Mouse (Mus musculus) midbrain, embryonic 10.5 days (tissue): ENCODE measurements at regions not wholly inside any gene's neighbourhood (a gene's known extent, or its start where the extent isn't known, plus 50 kb on each side); places are given as distances from the start of the nearest gene placed in this dataset.

Source experiments
- DNase-seq: peaks from one replicate; pipeline ENCODE4 v3.0.0-alpha.2; 2017; ENCODE audit warnings: low spot score
- H3K27ac ChIP-seq: fragments of 300-500 bp; sonication (generic); replicated peaks from 2 replicates; pipeline ENCODE4 v1.5.1; 2016; ENCODE audit warnings: mild to moderate bottlenecking
- H3K27me3 ChIP-seq: fragments of 300-500 bp; sonication (generic); 2 replicates; pipeline ENCODE4 v1.6.1; 2016; ENCODE audit warnings: low read depth, mild to moderate bottlenecking; ENCODE audit not compliant: poor library complexity, severe bottlenecking
- H3K36me3 ChIP-seq: fragments of 300-500 bp; sonication (generic); 2 replicates; pipeline ENCODE4 v1.6.1; 2016; ENCODE audit warnings: mild to moderate bottlenecking, moderate library complexity
- H3K4me1 ChIP-seq: fragments of 300-500 bp; sonication (generic); 2 replicates; pipeline ENCODE4 v1.6.1; 2016
- H3K4me3 ChIP-seq: fragments of 300-500 bp; sonication (generic); 2 replicates; pipeline ENCODE4 v1.5.1; 2016; ENCODE audit warnings: mild to moderate bottlenecking, moderate library complexity
- H3K9me3 ChIP-seq: fragments of 300-500 bp; sonication (generic); replicated peaks from 2 replicates; pipeline ENCODE4 v1.6.1; 2016; ENCODE audit warnings: mild to moderate bottlenecking
- WGBS: fragments of 180-500 bp; shearing (Covaris S2); methylation state at CpG from one replicate; pipeline ENCODE4 v1.1.7; 2016; 5-methylcytosine and 5-hydroxymethylcytosine counted together

DNA sequence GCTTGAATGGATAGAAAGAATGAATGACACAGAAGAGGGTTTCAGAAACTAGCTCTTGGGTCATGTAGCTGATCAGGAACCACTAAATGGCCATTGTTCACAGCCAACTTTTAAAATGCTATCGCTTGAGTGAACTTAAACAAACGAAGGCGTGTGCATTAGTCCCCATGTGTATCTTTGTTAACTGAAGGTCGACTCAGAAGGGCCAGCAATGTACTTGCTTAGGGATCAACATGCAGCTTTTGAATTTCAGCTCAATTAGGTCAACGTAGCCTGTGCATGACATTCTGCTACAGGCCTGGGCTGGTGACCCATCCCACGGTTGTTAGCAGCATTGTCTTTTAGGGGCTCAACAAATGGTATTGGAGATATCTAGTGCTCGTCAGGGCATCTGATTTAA, 127.1 kb upstream of the Pik3r1 start:
- no peak for DNase-seq
- Histone ChIP-seq H3K4me3 (no peak overlapping the region), H3K9me3 (no peaks in the 10 kb centered on the region), H3K27me3 (no peaks in the 10 kb centered on the region), H3K36me3 (no peaks in the 10 kb centered on the region), H3K27ac (no peak overlapping the region), H3K4me1 (peaks cover 8% of the 10 kb centered on the region; the same call in 1 of the 2 replicates)
- WGBS = 65% methylated on average over 7 of the region's 7 CpGs

DNA sequence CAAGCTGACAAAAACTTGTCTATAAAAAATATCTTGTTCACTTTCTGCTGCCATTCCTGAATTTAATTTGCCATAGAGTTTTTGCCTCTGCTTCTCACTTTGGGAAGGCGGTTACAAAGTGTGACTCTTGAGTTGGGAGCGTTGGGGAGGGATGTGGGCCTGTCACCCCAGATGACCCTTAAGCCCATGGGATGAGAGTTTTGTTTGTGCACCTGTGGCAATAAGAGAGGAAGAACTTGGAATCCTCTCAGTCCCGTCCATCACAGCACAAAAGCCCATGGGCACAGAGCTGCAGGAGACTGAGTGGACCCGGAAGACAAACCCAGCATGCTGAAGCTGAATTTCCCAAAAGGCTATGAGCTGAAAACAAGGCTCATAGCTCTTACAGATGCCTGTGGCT, 127.7 kb upstream of the Pik3r1 start:
- H3K9me3 ChIP-seq = no peaks in the 10 kb centered on the region
- H3K4me1 ChIP-seq = peaks cover 8% of the 10 kb centered on the region; the same call in 1 of the 2 replicates
- no peaks in the 10 kb centered on the region for H3K36me3 ChIP-seq
- no peak overlapping the region for H3K27ac ChIP-seq
- no peak overlapping the region for H3K4me3 ChIP-seq
- no peaks in the 10 kb centered on the region for H3K27me3 ChIP-seq
- no peak for DNase-seq
- WGBS = 59% methylated on average over 4 of the region's 4 CpGs

DNA sequence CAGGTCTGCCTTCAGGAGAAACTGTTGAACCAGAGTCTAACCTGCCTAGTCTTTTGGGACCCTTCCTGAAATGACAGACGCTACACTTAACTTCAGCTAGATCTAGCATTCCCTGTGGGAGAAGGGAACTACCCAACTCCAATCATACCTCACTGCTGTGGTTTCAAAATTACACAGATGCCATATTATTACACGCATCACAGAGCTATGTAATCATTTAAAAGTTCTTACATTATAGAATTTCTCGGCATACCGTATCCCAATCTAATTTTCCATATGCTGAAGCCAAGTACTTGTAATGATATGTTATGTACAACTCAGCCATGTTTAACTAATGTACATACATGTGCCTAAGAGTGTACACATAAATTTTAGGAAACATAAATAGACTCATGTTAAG, 128.9 kb upstream of the Pik3r1 start:
- no peaks in the 10 kb centered on the region for H3K9me3 ChIP-seq
- WGBS = 95% methylated on average over 4 of the region's 4 CpGs

DNA sequence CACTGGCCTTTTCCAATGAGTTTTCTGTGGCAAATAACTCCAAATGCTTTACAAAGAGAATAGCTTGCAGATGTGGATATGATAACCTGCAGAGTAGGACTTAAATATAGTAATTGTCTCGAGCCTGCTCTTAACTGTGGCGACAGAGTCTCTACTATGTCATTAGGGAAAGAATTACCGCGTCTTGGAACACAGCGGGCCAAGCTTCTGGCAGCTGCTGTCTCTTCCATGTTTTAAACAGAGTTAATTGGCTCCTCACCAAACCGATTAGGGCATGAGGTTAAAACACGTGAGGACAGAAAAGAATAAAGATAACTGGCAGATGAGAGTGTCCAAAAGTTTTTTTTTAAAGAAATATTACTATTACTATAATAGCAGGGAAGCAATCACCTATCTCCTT, 134.2 kb upstream of the Pik3r1 start:
- Histone ChIP-seq H3K9me3 (0 out of 2 replicates have a peak, but pooled peaks cover 3% of the 10 kb centered on the region), H3K27me3 (no peaks in the 10 kb centered on the region), H3K4me1 (no peaks in the 10 kb centered on the region), H3K27ac (no peak overlapping the region), H3K36me3 (no peaks in the 10 kb centered on the region), H3K4me3 (no peak overlapping the region)
- 84% methylated on average over 7 of the region's 7 CpGs for WGBS
- DNase-seq = no peak

More for the DNA sequence above, 128.9 kb upstream of the Pik3r1 start:
- Histone ChIP-seq H3K4me3 (no peak overlapping the region), H3K27me3 (no peaks in the 10 kb centered on the region), H3K36me3 (no peaks in the 10 kb centered on the region), H3K27ac (no peak overlapping the region), H3K4me1 (peaks cover 8% of the 10 kb centered on the region; the same call in 1 of the 2 replicates)
- DNase-seq = no peak

- no peak for DNase-seq
Measured at GRCm38 (mm10) chr13:101905909-101906676, 138.1 kb upstream of the Pik3r1 start.

GRCm38 (mm10) chr13:101909026-101909425, 141.0 kb upstream of the Pik3r1 start:
- H3K27ac ChIP-seq = no peak overlapping the region
- no peaks in the 10 kb centered on the region for H3K4me1 ChIP-seq
- DNase-seq = no peak
- no peak overlapping the region for H3K4me3 ChIP-seq
- 0 out of 2 replicates have a peak, but pooled peaks cover 3% of the 10 kb centered on the region for H3K9me3 ChIP-seq
- no peaks in the 10 kb centered on the region for H3K27me3 ChIP-seq
- no peaks in the 10 kb centered on the region for H3K36me3 ChIP-seq
- WGBS = 68% methylated on average over 5 of the region's 5 CpGs

More at GRCm38 (mm10) chr13:101905909-101906676, 138.1 kb upstream of the Pik3r1 start:
- 85% methylated on average over 7 of the region's 7 CpGs for WGBS
- Histone ChIP-seq H3K27me3 (no peaks in the 10 kb centered on the region), H3K9me3 (0 out of 2 replicates have a peak, but pooled peaks cover 3% of the 10 kb centered on the region), H3K4me1 (no peaks in the 10 kb centered on the region), H3K36me3 (no peaks in the 10 kb centered on the region), H3K4me3 (no peak overlapping the region), H3K27ac (no peak overlapping the region)

DNA sequence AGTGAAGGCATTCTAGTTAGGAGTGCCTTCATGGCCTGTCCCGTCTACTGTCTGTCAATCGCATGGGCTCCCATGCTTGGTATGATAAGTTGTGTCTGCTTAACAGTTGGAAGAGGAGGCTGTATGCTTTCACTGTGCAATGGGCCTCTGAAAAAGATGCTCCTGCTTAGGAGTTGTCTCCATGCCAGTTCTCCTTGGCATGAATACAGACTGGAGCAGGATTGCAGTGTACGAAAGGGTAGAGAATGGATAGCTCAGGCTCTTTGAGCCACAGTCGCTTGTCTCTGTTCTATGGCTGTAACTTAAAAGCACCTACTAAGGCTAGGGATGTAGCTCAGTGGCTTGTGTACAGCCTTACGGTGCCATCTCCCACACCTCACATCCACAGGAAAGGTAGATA, 142.7 kb upstream of the Pik3r1 start:
- no peaks in the 10 kb centered on the region for H3K9me3 ChIP-seq
- H3K36me3 ChIP-seq = no peaks in the 10 kb centered on the region
- H3K27me3 ChIP-seq = no peaks in the 10 kb centered on the region
- WGBS = 95% methylated on average over 5 of the region's 5 CpGs
- no peak overlapping the region for H3K27ac ChIP-seq
- H3K4me1 ChIP-seq = peaks cover 6% of the 10 kb centered on the region
- no peak for DNase-seq
- no peak overlapping the region for H3K4me3 ChIP-seq

GRCm38 (mm10) chr13:101914132-101914531, 146.1 kb upstream of the Pik3r1 start:
- Histone ChIP-seq H3K27ac (no peak overlapping the region), H3K36me3 (no peaks in the 10 kb centered on the region), H3K4me1 (peaks cover 7% of the 10 kb centered on the region), H3K4me3 (no peak overlapping the region), H3K9me3 (no peaks in the 10 kb centered on the region), H3K27me3 (no peaks in the 10 kb centered on the region)
- 94% methylated on average over 4 of the region's 4 CpGs for WGBS
- DNase-seq = no peak

DNA sequence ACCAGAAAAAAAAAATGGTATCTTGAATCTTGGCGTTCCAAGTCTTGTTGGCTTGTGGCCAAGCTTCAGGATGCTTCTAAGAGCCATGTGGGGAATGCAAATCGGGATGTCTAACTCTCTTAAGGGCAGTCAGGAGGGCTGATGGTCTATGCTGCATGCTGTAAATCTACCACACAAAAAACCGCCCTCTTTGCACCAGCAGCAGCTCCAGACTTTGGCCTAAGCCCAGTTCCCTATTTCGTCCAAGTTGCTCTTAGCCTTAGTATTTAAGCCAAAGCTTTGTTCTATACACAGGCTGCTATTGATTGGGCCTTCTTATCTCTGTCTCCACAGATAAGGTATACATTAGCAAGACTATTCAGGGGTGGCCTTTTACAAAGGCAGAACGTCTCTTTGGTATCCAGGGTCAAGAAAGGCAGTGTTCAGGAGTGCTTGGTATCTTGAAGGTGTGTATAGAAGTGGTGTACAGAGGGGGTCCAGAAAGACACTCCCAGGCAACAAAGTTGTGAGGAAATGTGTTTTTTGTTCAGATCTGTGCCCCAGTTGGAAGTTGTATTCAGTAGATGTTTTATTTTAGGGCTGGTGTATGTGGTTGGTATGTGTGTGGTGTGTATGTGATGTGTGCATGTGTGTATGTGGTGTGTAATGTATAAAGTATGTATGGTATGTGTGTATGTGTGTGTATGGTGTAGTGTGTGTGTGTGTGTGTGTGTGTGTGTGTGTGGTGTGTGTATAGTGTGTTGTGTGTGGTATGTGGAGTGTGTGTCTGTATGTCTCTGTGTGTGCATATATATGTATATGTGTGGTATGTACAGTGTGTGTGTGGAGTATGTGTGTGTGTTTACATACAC, 146.9 kb upstream of the Pik3r1 start:
- Histone ChIP-seq H3K27me3 (no peaks in the 10 kb centered on the region), H3K4me3 (no peak overlapping the region), H3K9me3 (no peaks in the 10 kb centered on the region), H3K4me1 (peaks cover 7% of the 10 kb centered on the region), H3K36me3 (no peaks in the 10 kb centered on the region), H3K27ac (no peak overlapping the region)
- WGBS = 76% methylated on average over 5 of the region's 5 CpGs
- no peak for DNase-seq

GRCm38 (mm10) chr13:101915542-101915941, 147.5 kb upstream of the Pik3r1 start:
- 61% methylated on average over 6 of the region's 6 CpGs for WGBS
- Histone ChIP-seq H3K9me3 (no peaks in the 10 kb centered on the region), H3K4me1 (peaks cover 7% of the 10 kb centered on the region), H3K27me3 (no peaks in the 10 kb centered on the region), H3K27ac (no peak overlapping the region), H3K36me3 (no peaks in the 10 kb centered on the region), H3K4me3 (no peak overlapping the region)
- no peak for DNase-seq

DNA sequence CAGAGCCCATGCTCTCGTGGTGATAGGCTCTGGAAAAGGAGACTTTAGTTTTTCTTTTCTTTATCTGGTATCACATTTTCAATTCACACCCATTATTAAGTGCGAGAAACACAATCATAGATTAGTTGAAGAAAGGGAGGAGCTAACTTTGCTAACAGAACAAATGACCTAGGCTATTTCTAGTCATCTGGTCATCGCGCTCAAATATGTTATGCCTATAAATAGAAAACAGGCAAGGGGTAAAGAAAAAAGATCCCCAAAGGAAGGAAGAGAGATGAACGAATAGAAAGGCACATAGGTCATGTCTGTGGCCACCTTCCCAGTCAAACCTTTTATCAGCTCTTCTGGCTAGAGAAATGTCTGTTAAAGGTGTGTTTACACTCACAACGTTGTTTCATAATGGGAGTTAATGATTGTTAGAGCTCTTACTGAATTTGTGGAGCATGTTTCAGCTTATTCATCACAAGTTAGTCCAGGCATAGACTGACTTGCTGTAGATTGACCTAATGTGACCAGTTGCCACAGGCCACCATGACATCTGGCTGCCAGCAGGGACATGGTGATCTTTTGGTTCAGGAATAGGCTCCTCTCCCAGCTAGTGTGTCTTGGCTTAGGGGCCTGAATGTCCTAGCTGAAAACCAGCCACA, 148.1 kb upstream of the Pik3r1 start:
- 72% methylated on average over 6 of the region's 6 CpGs for WGBS
- DNase-seq = no peak
- Histone ChIP-seq H3K27ac (no peak overlapping the region), H3K36me3 (no peaks in the 10 kb centered on the region), H3K4me3 (no peak overlapping the region), H3K27me3 (no peaks in the 10 kb centered on the region), H3K9me3 (no peaks in the 10 kb centered on the region), H3K4me1 (peaks cover 7% of the 10 kb centered on the region)

- no peak overlapping the region for H3K4me3 ChIP-seq
- H3K27ac ChIP-seq = no peak overlapping the region
- H3K27me3 ChIP-seq = no peaks in the 10 kb centered on the region
- no peak for DNase-seq
- WGBS = 95% methylated on average over 5 of the region's 5 CpGs
- H3K4me1 ChIP-seq = peaks cover 7% of the 10 kb centered on the region
- no peaks in the 10 kb centered on the region for H3K9me3 ChIP-seq
- H3K36me3 ChIP-seq = no peaks in the 10 kb centered on the region
Measured at GRCm38 (mm10) chr13:101916876-101917275, 148.9 kb upstream of the Pik3r1 start.
